Mouse (Mus musculus) mouse embryonic stem cell (cell line): ENCODE measurements at regions not wholly inside any gene's neighbourhood (a gene's known extent, or its start where the extent isn't known, plus 50 kb on each side); places are given as distances from the start of the nearest gene placed in this dataset.

Experiments used
- in situ Hi-C, 2 experiments: fragments of 300-500 bp; cut with MboI; formaldehyde crosslinking; loops; 1 replicate in 1 of 2; 3 replicates in 1 of 2; pipeline ENCODE4 v1.14.3; 2019 to 2020; ENCODE audit warnings: low sequenced_read_pairs in 2 of 2, low pct_unique_long_range_greater_than_20kb in 1 of 2, mixed read lengths in 1 of 2; ENCODE audit not compliant: unreplicated experiment in 1 of 2

DNA sequence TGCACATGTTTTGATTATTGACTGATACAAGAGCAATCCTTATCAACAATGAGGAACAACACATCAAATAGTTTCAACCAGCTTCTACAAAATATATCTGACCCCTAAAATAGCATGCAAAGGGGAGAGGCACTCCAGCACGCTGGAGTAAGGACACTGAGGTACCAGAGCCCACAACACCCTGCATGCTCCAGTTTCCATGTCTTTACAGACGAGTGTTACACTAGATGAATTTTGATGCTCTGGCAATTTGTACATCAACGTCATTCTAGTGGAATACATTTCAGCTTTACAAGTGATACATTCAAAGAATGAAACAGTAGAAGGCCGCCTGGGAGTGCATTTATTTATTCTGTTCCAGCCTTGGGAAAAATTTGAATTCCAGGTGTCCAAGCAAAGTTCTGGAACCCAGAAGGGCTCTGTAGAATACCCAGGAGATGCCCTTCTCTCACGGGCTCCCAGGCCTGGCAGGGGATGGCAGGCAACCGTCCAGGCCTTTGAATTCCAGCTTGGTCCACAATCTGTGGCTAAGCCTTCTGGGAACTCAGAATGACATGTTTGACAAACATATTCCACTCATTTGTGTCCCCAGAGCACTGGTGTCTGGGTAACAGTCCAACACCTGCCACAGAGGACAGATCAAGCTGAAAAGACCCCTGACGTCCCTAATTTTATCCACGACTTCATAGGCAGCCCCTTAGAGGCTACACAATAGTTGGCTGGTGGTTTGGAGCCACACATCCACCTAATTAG is 595.6 kb upstream of the Klf4 start:
- in situ Hi-C loops, result no loop called here

- in situ Hi-C loops, result no loop called here
Observed at GRCm38 (mm10) chr4:56124515-56124914, 592.2 kb upstream of the Klf4 start.

- in situ Hi-C loops, result no loop called here
Observed at GRCm38 (mm10) chr4:56122198-56122597, 589.9 kb upstream of the Klf4 start.

DNA sequence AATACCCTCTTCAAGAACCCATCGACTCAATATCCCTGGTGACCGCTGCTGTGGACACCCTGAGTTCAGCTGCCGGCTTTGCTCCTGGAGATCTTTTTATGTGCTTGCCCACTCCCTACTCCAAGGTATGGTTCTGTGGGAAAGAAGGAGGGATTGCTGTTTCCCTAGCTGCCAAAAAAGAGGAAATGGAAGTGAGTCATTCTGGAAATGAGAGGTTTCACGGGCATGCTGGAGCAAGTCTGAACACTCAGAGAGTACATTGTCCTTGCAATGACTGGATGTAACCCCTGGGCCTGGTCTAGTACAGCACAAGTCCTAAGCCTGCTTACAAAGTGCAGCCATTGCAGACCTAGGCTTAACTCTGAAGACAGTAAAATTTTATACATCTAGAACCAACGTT is 589.4 kb upstream of the Klf4 start:
- in situ Hi-C loops, result no loop called here

DNA sequence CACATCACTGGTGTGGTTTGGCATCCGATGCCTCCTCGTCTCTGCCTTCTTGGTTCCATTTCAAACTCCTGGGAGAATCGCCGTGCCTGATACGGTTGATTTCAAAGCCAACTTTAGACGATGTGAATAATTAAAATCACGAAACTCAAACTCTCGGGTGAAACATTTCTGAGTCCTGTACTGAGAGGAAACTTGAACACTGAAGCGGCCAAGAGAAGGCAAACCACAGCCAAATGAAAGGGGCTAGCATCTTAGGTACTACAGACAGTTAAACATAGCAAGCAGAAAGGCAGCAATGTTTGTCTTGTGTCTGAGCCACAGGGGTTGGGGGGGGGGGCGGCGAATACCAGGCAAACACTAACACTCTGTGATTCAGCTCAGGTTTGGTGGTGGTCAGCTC is 588.1 kb upstream of the Klf4 start:
- in situ Hi-C loops, result no loop called here

DNA sequence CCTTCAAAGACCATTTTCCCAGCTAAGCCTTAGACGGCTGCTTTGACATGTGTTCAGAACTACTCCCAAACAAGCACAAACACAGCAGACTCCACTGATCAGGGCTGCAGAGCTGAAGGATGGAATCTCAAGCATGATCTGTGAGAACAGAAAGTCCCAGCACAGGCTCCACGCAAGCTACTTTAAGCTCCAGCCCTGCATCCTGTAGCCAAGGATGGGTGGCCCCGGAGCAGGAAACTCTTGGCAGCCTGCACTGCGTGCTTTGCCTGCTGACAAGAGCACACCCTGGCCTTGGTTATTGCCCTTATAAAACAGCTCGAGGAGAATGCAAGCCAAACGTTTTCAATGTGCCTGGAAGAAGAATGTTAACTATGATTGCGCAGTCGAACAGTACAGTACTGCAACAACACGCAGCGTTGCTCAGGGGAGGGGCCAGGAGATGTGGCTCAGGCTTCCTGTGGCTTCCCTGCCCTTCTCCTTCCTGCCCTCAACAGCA is 581.5 kb upstream of the Klf4 start:
- in situ Hi-C loops, result no loop called here

GRCm38 (mm10) chr4:56112931-56113700 is 580.9 kb upstream of the Klf4 start:
- in situ Hi-C loops, result no loop called here

GRCm38 (mm10) chr4:56106962-56107361 is 574.7 kb upstream of the Klf4 start:
- in situ Hi-C loops, result no loop called here

DNA sequence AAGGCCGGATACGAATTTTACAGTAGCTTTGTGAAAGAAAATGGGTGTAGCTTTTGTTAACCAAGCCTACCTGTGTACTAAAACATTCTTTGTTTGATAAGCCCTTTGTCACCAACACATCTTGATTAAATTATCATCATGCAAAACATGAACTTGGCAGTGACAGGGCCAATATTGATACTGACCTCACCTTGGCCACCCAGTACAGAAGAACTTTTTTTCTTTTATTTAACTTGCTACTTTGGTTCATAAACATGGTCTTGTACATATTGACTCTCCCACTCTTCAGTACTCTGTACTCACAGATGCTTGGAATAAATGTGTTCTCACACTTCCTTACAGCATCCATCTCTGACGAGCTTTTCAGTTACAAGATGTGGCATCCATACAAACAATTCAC is 570.0 kb upstream of the Klf4 start:
- in situ Hi-C loops, result no loop called here

DNA sequence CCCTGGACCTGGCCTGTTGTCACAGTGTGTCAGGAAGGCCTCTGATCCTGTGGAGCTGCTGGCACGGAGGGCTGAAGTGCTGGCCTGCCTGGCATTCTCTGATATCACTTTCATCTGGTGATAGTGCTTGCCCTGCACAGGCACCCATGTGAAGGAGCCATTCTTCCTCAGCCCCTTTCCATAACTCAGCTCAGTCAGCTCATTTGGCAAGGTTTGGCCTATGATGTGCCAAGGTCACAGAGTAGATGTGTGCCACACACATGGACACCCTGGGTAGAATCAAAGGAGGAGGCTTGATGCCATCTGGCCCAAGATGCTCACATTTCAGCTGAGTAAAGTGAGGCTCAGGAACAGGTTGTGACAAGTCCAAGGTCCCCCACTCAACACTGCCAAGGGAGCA is 558.5 kb upstream of the Klf4 start:
- in situ Hi-C loops, result no loop called here

DNA sequence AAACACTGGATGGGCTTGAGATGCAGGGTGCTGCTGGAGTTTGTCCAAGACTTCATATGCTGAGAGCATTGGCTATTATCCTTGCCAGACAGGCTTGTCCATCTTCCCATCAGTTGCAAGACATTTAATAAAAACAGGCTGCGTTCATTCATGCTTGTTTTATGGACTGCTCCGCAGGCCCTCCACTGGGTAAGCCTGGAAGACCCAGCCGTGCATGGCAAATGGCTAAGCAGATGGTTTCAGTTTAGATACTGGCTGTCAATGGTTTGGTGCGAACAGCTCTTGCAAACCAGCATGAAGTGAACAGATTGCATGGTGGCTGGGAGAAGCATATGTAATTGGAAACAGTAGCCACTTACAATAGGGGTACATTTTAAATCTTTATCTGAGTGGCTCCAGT is 556.4 kb upstream of the Klf4 start:
- in situ Hi-C loops, result no loop called here

DNA sequence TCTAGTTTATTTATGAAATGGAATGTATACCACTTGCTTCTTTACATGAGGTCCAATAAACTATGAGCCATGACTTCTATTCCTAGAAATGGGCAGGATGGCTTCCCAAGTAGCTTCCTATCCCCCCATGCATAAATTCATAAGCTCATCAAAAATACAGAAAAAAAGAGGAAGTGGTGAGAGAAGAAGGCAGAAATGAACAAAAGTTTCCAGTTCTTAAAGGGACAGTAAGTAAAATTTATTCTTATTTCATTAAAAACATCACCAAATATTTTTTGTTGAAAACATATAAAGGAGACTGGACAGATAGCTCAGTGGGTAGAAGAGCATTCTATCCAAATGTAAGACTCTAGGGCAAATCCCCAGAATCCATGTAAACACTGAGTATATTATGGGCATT is 554.0 kb upstream of the Klf4 start:
- in situ Hi-C loops, result no loop called here

DNA sequence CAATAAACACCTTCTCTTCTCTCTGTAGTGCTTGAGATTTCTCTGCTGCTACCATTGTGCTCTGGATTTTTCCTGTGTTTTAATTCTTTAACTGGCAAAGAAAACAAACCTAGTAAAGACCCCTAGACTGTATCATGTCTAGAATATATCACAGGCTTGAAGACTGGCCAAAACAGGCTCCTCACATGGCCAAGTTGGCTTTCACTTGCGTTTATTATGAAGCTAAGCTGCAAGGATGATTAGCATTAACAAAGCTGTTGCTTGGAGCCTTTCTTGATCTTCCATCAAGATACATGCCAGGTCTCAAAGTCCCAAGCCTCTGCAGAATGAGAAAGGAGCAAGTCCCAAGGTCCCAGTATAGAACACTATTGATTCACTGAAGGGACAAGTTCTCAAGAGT is 551.9 kb upstream of the Klf4 start:
- in situ Hi-C loops, result no loop called here

GRCm38 (mm10) chr4:56082411-56082810 is 550.1 kb upstream of the Klf4 start:
- in situ Hi-C loops, result no loop called here

DNA sequence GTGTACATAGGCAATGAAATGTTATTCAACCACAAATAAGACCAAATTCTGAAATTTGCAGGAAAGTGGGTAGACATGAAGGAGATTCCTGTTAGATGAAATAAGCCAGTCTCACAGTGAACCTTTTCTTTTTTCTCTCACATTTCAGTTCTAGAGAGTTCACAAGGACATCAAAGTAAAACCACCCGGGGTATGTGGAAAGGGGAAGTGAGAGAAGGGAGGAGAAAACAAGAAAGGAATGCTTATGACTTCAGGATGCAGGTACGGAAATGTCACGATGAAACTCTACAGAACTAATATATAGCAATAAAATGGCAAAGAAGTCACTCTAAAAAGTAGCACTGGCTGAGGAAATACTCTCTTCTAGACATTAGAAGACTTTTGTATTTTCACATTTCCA is 548.7 kb upstream of the Klf4 start:
- in situ Hi-C loops, result no loop called here

GRCm38 (mm10) chr4:56070664-56071334 is 538.5 kb upstream of the Klf4 start:
- in situ Hi-C loops, result no loop called here

GRCm38 (mm10) chr4:56068859-56069258 is 536.6 kb upstream of the Klf4 start:
- in situ Hi-C loops, result no loop called here

GRCm38 (mm10) chr4:56064657-56065056 is 532.4 kb upstream of the Klf4 start:
- in situ Hi-C loops, result no loop called here

- in situ Hi-C loops, result no loop called here
Observed at GRCm38 (mm10) chr4:56051792-56052380, 519.6 kb upstream of the Klf4 start.
